Mouse (Mus musculus) heart, embryonic 15.5 days (tissue): ENCODE data around the gene Siah3. TPM values are rescaled to one million over a fixed set of nuclear protein-coding genes. Genes with fewer than 3 reads are reported as not detected.

Source experiments
- ATAC-seq: fragments of 200-750 bp; cut with Nextera tagmentation; replicated peaks from 2 replicates; pipeline ENCODE4 v1.8.0; 2017; ENCODE audit warnings: low read depth, moderate TSS enrichment; ENCODE audit not compliant: insufficient number of reproducible peaks, insufficient read depth, low FRiP score
- H3K27ac ChIP-seq: fragments of 300-500 bp; sonication (generic); 2 replicates; pipeline ENCODE4 v1.5.1; 2015; ENCODE audit warnings: mild to moderate bottlenecking, inconsistent platforms
- H3K27me3 ChIP-seq: fragments of 300-500 bp; sonication (generic); 2 replicates; pipeline ENCODE4 v1.6.1; 2015; ENCODE audit warnings: inconsistent platforms
- H3K36me3 ChIP-seq: fragments of 300-500 bp; sonication (generic); 2 replicates; pipeline ENCODE4 v1.6.1; 2015; ENCODE audit warnings: mild to moderate bottlenecking, inconsistent platforms
- H3K4me1 ChIP-seq: fragments of 300-500 bp; sonication (generic); replicated peaks from 2 replicates; pipeline ENCODE4 v1.6.1; 2015; ENCODE audit warnings: inconsistent platforms
- H3K4me2 ChIP-seq: fragments of 300-500 bp; sonication (generic); 2 replicates; pipeline ENCODE4 v1.6.1; 2015; ENCODE audit warnings: inconsistent platforms, mild to moderate bottlenecking, moderate library complexity
- H3K4me3 ChIP-seq: fragments of 300-500 bp; sonication (generic); 2 replicates; pipeline ENCODE4 v1.5.1; 2015; ENCODE audit warnings: mild to moderate bottlenecking, inconsistent platforms
- H3K9ac ChIP-seq: fragments of 300-500 bp; sonication (generic); 2 replicates; pipeline ENCODE4 v1.6.1; 2015; ENCODE audit warnings: mild to moderate bottlenecking, inconsistent platforms
- H3K9me3 ChIP-seq: fragments of 300-500 bp; sonication (generic); replicated peaks from 2 replicates; pipeline ENCODE4 v1.6.1; 2016; ENCODE audit warnings: inconsistent platforms
- WGBS: fragments of 180-500 bp; shearing (Covaris S2); methylation state at CpG from one replicate; pipeline ENCODE4 v1.1.7; 2015; ENCODE audit warnings: mixed read lengths; 5-methylcytosine and 5-hydroxymethylcytosine counted together
- polyA plus RNA-seq: library from polyadenylated mRNA; unstranded; fragments of >200 nt; fragmentation: Nextera tagmentation; extraction: Ambion mirVana; gene quantifications from 2 replicates; pipeline ENCODE4 v1.2.1, GENCODE M21; 2015

Siah3 gene
- polyA plus RNA-seq, result 0.03 TPM in 1 of 2 replicates, not detected in the other

DNA sequence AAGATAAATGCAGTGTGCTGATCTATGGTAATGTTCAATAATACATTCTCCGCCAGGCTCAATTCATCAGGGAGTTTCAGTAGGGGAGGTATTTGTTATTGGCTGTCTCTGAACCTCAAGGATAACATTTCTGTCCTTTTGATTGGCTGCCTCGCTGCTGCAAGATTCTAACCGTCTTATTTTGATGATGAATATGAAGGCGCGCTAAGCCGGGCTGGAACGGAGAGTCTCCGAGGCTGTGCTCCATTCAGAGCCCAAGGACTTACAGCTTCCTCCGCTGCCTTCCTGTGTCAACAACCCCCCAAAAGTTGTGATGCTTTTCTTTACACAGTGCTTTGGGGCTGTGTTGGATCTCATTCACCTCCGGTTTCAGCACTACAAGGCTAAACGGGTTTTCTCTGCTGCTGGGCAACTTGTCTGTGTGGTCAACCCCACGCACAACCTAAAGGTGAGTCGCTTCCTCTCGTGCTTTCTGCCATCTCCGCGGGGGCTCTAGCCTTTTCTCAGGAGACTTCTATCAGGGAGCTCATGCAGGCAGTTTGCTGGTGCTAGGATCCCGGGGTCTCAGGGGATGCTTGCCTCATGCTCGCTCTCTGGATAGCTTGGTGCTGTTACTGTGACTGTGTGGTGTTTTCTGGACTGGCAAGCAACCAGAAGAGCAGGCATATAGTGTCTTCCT, at the start of gene Siah3:
Siah3 (plus strand) TSS at position 240 of the 679 bp plus-strand sequence.
- Histone ChIP-seq H3K4me1 (peaks cover 12% of the 10 kb centered on the region), H3K9ac (no peak within 1 kb of the TSS), H3K27ac (no peak within 1 kb of the TSS), H3K27me3 (peaks cover 34% of the 10 kb centered on the region), H3K36me3 (no peaks in the 10 kb centered on the region), H3K4me3 (peak within 1 kb of the TSS; percentile 43), H3K4me2 (peak within 1 kb of the TSS; percentile 72), H3K9me3 (no peaks in the 10 kb centered on the region)
- WGBS, result 19% methylated on average over 18 of the region's 18 CpGs
- ATAC-seq, result no peak

DNA sequence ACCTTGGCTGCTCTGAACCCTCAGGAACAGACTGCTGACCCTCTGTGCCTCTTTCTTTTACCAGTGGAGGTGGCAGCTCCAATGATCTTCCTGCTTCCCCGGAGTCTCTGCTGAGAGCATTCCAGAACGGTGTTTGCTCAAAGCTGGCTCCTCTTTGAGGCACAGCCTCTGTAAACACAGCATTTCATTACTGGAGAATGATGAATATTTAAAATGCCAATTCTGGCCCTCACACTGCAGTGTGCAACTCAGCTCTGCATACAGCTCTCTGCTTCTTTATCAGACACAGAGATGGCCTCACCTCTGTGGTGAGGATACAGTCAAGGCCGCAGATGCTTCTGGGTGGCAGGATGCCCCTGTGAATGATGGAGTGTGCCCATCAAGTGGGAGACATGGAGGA, 46.0 kb upstream of the Siah3 start:
- 69% methylated on average over 3 of the region's 3 CpGs for WGBS

DNA sequence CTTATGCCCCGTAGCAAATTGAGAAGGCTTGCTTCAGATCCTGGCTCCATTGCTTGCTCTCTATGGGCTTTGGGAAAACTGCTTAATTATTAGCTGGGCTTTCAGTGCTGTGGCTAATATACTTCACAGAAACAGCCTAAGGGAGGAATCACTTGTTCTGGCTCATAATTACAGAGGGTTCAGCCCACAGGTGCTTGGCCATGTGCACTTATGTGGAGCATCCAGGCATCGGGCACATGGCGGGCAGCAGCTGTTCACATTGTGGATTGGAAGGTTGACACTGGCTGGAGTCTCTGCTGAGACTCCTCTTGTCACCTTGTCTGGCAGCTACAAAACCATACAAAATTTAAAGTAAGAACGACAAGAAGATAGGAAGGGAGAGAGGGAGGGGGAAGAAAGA, 45.4 kb upstream of the Siah3 start:
- Histone ChIP-seq H3K4me2 (no peak overlapping the region), H3K4me3 (no peak overlapping the region), H3K27ac (no peak overlapping the region), H3K4me1 (no peaks in the 10 kb centered on the region), H3K9me3 (no peaks in the 10 kb centered on the region), H3K27me3 (no peaks in the 10 kb centered on the region), H3K9ac (no peak overlapping the region), H3K36me3 (no peaks in the 10 kb centered on the region)
- no peak for ATAC-seq
- 83% methylated on average over 4 of the region's 4 CpGs for WGBS

More for the DNA sequence above, 46.0 kb upstream of the Siah3 start:
- Histone ChIP-seq H3K4me3 (no peak overlapping the region), H3K9ac (no peak overlapping the region), H3K4me1 (no peaks in the 10 kb centered on the region), H3K27me3 (no peaks in the 10 kb centered on the region), H3K27ac (no peak overlapping the region), H3K36me3 (no peaks in the 10 kb centered on the region), H3K4me2 (no peak overlapping the region), H3K9me3 (no peaks in the 10 kb centered on the region)
- no peak for ATAC-seq

- H3K9me3 ChIP-seq, result no peaks in the 10 kb centered on the region
- H3K36me3 ChIP-seq, result no peaks in the 10 kb centered on the region
Measured at GRCm38 (mm10) chr14:75418721-75419120, 37.1 kb upstream of the Siah3 start.

DNA sequence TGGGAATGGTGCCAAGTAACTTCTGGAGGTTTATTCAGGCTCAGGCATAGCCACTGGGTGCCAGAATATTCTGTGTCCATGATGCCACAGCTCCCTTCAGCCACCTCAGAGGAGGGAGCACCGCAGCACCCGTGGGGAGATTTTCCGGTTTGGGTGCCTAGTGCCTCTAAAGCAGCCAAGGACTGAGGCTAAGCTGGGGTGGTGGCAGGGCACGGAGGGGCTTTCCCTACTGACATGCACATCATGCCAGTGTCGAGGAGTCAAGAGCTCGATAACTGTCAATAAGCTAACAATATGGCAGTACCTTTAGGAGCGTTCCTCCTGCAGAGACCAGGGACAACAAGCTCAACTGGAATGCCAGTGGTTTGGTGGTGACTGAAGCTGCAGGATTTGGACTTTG, 35.9 kb upstream of the Siah3 start:
- H3K4me1 ChIP-seq, result no peaks in the 10 kb centered on the region
- H3K27ac ChIP-seq, result no peak overlapping the region
- no peaks in the 10 kb centered on the region for H3K27me3 ChIP-seq
- no peak overlapping the region for H3K4me3 ChIP-seq
- no peaks in the 10 kb centered on the region for H3K9me3 ChIP-seq
- no peaks in the 10 kb centered on the region for H3K36me3 ChIP-seq
- H3K4me2 ChIP-seq, result no peak overlapping the region
- H3K9ac ChIP-seq, result no peak overlapping the region
- 82% methylated on average over 7 of the region's 7 CpGs for WGBS
- ATAC-seq, result no peak

More at GRCm38 (mm10) chr14:75418721-75419120, 37.1 kb upstream of the Siah3 start:
- H3K27me3 ChIP-seq, result no peaks in the 10 kb centered on the region
- H3K27ac ChIP-seq, result no peak overlapping the region
- no peak for ATAC-seq
- no peaks in the 10 kb centered on the region for H3K4me1 ChIP-seq
- no peak overlapping the region for H3K4me2 ChIP-seq
- WGBS, result 74% methylated on average over 3 of the region's 3 CpGs
- H3K4me3 ChIP-seq, result no peak overlapping the region
- no peak overlapping the region for H3K9ac ChIP-seq

DNA sequence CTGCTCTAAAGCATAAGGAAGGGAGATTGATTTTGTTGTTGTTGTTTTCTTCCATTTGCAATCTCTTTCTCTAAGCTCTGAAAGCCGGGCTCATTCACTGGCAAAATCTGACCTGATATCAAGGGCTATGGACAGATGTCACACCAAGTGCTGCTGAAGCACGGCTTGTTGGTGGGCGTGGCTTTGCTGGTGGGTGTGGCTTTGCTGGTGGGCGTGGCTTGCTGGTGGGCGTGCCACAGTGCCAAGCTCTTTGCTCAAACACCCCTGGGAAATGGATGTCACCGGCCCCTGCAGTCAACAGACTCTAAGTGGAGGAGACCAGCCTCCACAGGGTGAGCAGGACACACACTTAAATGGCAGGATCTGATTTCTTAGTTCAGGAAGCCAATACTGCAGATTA, 35.0 kb upstream of the Siah3 start:
- H3K27me3 ChIP-seq, result no peaks in the 10 kb centered on the region
- H3K4me1 ChIP-seq, result no peaks in the 10 kb centered on the region
- no peak overlapping the region for H3K4me3 ChIP-seq
- WGBS, result 44% methylated on average over 6 of the region's 6 CpGs
- H3K4me2 ChIP-seq, result no peak overlapping the region
- no peaks in the 10 kb centered on the region for H3K36me3 ChIP-seq
- no peak overlapping the region for H3K27ac ChIP-seq
- no peak for ATAC-seq
- no peaks in the 10 kb centered on the region for H3K9me3 ChIP-seq
- no peak overlapping the region for H3K9ac ChIP-seq

DNA sequence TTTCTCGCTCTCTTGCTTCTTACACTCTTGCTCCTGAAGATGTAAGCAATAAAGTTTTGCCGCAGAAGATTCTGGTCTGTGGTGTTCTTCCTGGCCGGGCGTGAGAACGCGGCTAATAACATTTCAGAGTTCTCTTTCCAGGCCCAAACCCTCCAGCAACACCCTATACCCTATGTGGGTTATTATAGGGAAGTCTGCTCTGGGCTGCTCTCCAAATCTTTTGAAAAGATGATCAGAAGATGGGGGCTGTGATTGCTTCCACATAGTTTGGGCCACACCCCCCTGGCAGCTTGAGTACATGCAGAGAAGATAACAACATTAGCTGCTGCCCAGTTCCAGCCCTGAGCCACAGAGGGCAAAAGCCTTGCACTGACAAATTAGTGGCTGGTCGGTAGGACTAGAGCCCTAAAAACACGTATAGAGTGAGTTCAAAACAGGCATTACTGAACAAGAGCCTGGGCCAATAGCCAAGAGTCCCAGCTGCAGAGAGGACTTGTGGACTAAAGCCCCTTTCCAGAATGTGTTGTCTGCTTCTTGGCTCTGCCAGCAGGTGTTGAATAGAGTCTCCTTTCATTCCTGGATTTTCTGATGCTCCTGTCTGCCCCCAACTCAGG, 24.5 kb upstream of the Siah3 start:
- ATAC-seq, result no peak
- Histone ChIP-seq H3K27ac (no peak overlapping the region), H3K36me3 (no peaks in the 10 kb centered on the region), H3K9me3 (no peaks in the 10 kb centered on the region), H3K4me1 (no peaks in the 10 kb centered on the region), H3K27me3 (no peaks in the 10 kb centered on the region), H3K9ac (no peak overlapping the region), H3K4me2 (no peak overlapping the region), H3K4me3 (no peak overlapping the region)
- 84% methylated on average over 7 of the region's 8 CpGs for WGBS

GRCm38 (mm10) chr14:75432850-75433249, 22.9 kb upstream of the Siah3 start:
- H3K4me2 ChIP-seq, result no peak overlapping the region
- H3K4me1 ChIP-seq, result no peaks in the 10 kb centered on the region
- no peak overlapping the region for H3K27ac ChIP-seq
- 80% methylated on average over 10 of the region's 10 CpGs for WGBS
- no peak overlapping the region for H3K4me3 ChIP-seq
- H3K27me3 ChIP-seq, result no peaks in the 10 kb centered on the region
- no peak overlapping the region for H3K9ac ChIP-seq
- no peak for ATAC-seq
- no peaks in the 10 kb centered on the region for H3K9me3 ChIP-seq
- H3K36me3 ChIP-seq, result no peaks in the 10 kb centered on the region

DNA sequence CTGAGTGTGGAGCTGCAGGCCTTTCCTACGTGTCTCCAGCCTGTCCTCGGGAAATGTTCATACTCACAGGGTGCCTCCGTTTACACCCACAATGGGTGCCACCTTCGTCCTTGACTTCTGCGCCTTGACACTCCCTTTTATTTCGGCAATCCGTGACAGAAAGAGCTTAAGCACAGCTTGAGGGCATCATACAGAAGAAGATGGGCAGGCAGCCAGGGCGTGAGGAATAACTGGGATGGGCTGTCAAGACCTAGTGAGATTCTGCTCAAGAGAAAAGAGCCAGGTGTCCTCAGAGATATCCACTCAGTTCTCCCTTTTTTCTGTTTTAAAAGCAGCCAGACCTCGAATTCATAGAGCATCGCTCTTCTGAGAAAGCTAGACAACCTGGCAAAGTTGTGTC, 21.2 kb upstream of the Siah3 start:
- no peaks in the 10 kb centered on the region for H3K4me1 ChIP-seq
- H3K9ac ChIP-seq, result no peak overlapping the region
- no peak for ATAC-seq
- no peaks in the 10 kb centered on the region for H3K27me3 ChIP-seq
- no peak overlapping the region for H3K27ac ChIP-seq
- no peaks in the 10 kb centered on the region for H3K36me3 ChIP-seq
- H3K4me3 ChIP-seq, result no peak overlapping the region
- WGBS, result 60% methylated on average over 10 of the region's 10 CpGs
- H3K9me3 ChIP-seq, result no peaks in the 10 kb centered on the region
- H3K4me2 ChIP-seq, result no peak overlapping the region

DNA sequence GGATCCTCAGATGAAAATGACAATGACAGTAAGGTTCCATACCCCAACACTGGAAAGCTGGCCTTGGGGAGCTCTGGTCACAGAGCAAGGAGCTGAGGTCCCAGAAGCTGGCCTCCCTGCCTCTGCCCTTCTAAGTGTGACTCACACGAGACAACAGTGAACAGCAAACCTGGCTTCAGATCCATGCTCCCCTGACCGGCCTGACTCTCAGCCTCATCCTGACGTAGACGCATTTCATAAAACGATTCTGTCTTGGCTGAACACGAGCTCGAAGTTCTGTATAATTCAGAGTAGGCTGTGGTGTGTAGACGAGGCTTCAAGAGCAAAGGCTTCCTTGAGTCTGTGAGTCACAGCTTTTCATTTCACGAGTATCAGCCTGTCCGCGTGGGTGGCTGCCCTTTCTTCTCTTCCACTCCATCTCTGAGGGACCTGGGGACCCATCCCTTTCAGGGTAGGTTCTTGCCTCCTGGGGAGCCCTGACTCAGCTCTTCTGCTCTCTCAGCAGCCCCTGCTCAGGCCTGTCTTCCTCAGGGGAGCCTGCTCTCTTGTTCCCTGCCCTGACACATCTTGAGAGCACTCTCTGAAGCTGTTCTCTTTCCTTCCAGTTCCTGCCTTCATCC, 11.2 kb upstream of the Siah3 start:
- no peaks in the 10 kb centered on the region for H3K9me3 ChIP-seq
- H3K36me3 ChIP-seq, result no peaks in the 10 kb centered on the region
- 71% methylated on average over 11 of the region's 11 CpGs for WGBS
- H3K4me3 ChIP-seq, result no peak overlapping the region
- H3K4me1 ChIP-seq, result peaks cover 11% of the 10 kb centered on the region; the same call in 1 of the 2 replicates
- peak overlapping the region; percentile 66; the same call in 1 of the 2 replicates for H3K4me2 ChIP-seq
- H3K27me3 ChIP-seq, result no peaks in the 10 kb centered on the region
- no peak overlapping the region for H3K9ac ChIP-seq
- no peak for ATAC-seq
- 0 out of 2 replicates have a peak overlapping the region, but pooled peaks have one; percentile 37 for H3K27ac ChIP-seq

DNA sequence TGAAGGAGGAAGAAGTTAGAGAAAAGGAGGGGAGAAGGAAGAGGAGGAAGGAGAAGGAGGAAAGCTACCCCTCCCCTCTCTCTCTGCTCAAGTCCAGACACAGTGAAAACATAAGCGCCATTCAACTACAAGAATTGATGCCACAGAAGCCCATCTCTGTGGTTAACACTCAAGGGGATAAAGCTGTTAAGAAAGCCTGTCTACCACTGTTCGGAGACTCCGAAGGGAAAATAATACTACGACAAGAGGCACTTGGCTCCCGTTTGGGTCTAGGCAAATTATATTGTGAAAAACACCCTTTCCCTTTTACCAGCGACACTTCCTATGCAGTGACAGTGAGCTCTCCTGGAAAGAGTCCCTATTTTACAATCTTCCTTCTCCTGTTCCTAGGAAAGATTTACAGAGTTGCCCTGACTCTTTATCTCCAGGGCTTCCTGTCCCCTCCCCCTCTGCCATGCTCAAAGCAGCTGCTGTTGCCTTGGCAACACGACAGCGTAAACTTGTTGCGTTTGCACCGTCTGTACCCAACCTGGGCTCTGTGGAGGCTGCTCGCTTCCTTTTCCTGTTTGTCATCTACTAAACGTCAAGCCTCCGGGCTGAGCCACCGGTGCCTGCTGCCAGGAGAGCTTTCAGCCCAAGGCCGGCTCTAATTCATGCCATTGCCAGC, 10.4 kb upstream of the Siah3 start:
- Histone ChIP-seq H3K4me2 (peak overlapping the region; percentile 66), H3K9ac (peak overlapping the region; percentile 26; the same call in 1 of the 2 replicates), H3K27ac (peak overlapping the region; percentile 42), H3K4me3 (peak overlapping the region; percentile 39), H3K36me3 (no peaks in the 10 kb centered on the region), H3K4me1 (peaks cover 11% of the 10 kb centered on the region; the same call in 1 of the 2 replicates), H3K9me3 (no peaks in the 10 kb centered on the region), H3K27me3 (no peaks in the 10 kb centered on the region)
- ATAC-seq, result peak; percentile 43
- WGBS, result 6% methylated on average over 15 of the region's 15 CpGs
